Mouse (Mus musculus) right cerebral cortex, postnatal 14 days (tissue): ENCODE data around the gene Ppp1r16b.
A peak's percentile ranks its signal among the peaks of the same experiment; 100 is the strongest.

Experiments
- DNase-seq: peaks from one replicate; pipeline ENCODE4 v3.0.0; 2022

Gene Ppp1r16b

GRCm38 (mm10) chr2:158665098-158665497 lies at the start of gene Ppp1r16b:
Ppp1r16b (plus strand) TSS chr2:158665398.
- no peak for DNase-seq

- no peak for DNase-seq
Measured at GRCm38 (mm10) chr2:158615702-158616101, 49.5 kb upstream of the Ppp1r16b start.

GRCm38 (mm10) chr2:158616296-158616695 lies 48.9 kb upstream of the Ppp1r16b start:
- DNase-seq, result no peak

- no peak for DNase-seq
Measured at GRCm38 (mm10) chr2:158616790-158617189, 48.4 kb upstream of the Ppp1r16b start.

- peak; percentile 89 for DNase-seq
Measured at GRCm38 (mm10) chr2:158624718-158625222, 40.4 kb upstream of the Ppp1r16b start, which contains the start of gene Actr5. Actr5 (plus strand) TSS chr2:158624888.

GRCm38 (mm10) chr2:158625231-158625630 lies 40.0 kb upstream of the Ppp1r16b start:
- DNase-seq, result no peak

GRCm38 (mm10) chr2:158625697-158626096 lies 39.5 kb upstream of the Ppp1r16b start:
- no peak for DNase-seq

GRCm38 (mm10) chr2:158628858-158629257 lies 36.3 kb upstream of the Ppp1r16b start:
- DNase-seq, result no peak

- DNase-seq, result no peak
Measured at GRCm38 (mm10) chr2:158629414-158629813, 35.8 kb upstream of the Ppp1r16b start.

GRCm38 (mm10) chr2:158631873-158632272 lies 33.3 kb upstream of the Ppp1r16b start:
- no peak for DNase-seq

- DNase-seq, result peak; percentile 75
Measured at GRCm38 (mm10) chr2:158641869-158642268, 23.3 kb upstream of the Ppp1r16b start.

- DNase-seq, result no peak
Measured at GRCm38 (mm10) chr2:158642587-158642986, 22.6 kb upstream of the Ppp1r16b start.

- DNase-seq, result no peak
Measured at GRCm38 (mm10) chr2:158643791-158644190, 21.4 kb upstream of the Ppp1r16b start.

GRCm38 (mm10) chr2:158651159-158651908 lies 13.9 kb upstream of the Ppp1r16b start:
- DNase-seq, result no peak

- peak; percentile 88 for DNase-seq
Measured at GRCm38 (mm10) chr2:158652985-158653384, 12.2 kb upstream of the Ppp1r16b start.

- DNase-seq, result no peak
Measured at GRCm38 (mm10) chr2:158654717-158655116, 10.5 kb upstream of the Ppp1r16b start.

- DNase-seq, result no peak
Measured at GRCm38 (mm10) chr2:158655806-158656205, 9.4 kb upstream of the Ppp1r16b start.

GRCm38 (mm10) chr2:158658822-158659221 lies 6.4 kb upstream of the Ppp1r16b start:
- DNase-seq, result no peak

- DNase-seq, result no peak
Measured at GRCm38 (mm10) chr2:158659346-158659745, 5.9 kb upstream of the Ppp1r16b start.

GRCm38 (mm10) chr2:158666071-158666800 lies 1.0 kb downstream of the Ppp1r16b start:
- DNase-seq, result no peak

- peak; percentile 73 for DNase-seq
Measured at GRCm38 (mm10) chr2:158667022-158667670, 1.9 kb downstream of the Ppp1r16b start.

- peak; percentile 63 for DNase-seq
Measured at GRCm38 (mm10) chr2:158667671-158668432, 2.7 kb downstream of the Ppp1r16b start.
